Mouse (Mus musculus) midbrain, postnatal 0 days (tissue): ENCODE data around the gene Aars2. TPM values are rescaled to one million over a fixed set of nuclear protein-coding genes. Genes with fewer than 3 reads are reported as not detected.
A peak's percentile ranks its signal among the peaks of the same experiment; 100 is the strongest.

Experiments used
- ATAC-seq: fragments of 200-750 bp; cut with Nextera tagmentation; 2 replicates; pipeline ENCODE4 v1.8.0; 2017; ENCODE audit warnings: moderate number of reproducible peaks, mild to moderate bottlenecking, moderate TSS enrichment, moderate library complexity; ENCODE audit not compliant: low FRiP score
- DNase-seq: peaks from one replicate; pipeline ENCODE4 v3.0.0-alpha.2; 2015; ENCODE audit warnings: low spot score
- H3K27ac ChIP-seq: fragments of 300-500 bp; sonication (generic); 2 replicates; pipeline ENCODE4 v1.5.1; 2014; ENCODE audit warnings: low read depth, mild to moderate bottlenecking, low read length, mixed read lengths
- H3K27me3 ChIP-seq: fragments of 300-500 bp; sonication (generic); 2 replicates; pipeline ENCODE4 v1.6.1; 2014; ENCODE audit warnings: low read length, control low read depth, mixed read lengths; ENCODE audit not compliant: insufficient read depth
- H3K36me3 ChIP-seq: fragments of 300-500 bp; sonication (generic); 2 replicates; pipeline ENCODE4 v1.6.1; 2014; ENCODE audit warnings: low read length, control low read depth, mixed read lengths; ENCODE audit not compliant: insufficient read depth
- H3K4me1 ChIP-seq: fragments of 300-500 bp; sonication (generic); 2 replicates; pipeline ENCODE4 v1.6.1; 2014; ENCODE audit warnings: mild to moderate bottlenecking, control low read depth, antibody characterized with exemption, low read length, mixed read lengths; ENCODE audit not compliant: insufficient read depth
- H3K4me2 ChIP-seq: fragments of 300-500 bp; sonication (generic); 2 replicates; pipeline ENCODE4 v1.6.1; 2014; ENCODE audit warnings: low read depth, mild to moderate bottlenecking, low read length, mixed read lengths; ENCODE audit not compliant: poor library complexity, severe bottlenecking
- H3K4me3 ChIP-seq: fragments of 300-500 bp; sonication (generic); 2 replicates; pipeline ENCODE4 v1.5.1; 2014; ENCODE audit warnings: low read depth, mild to moderate bottlenecking, low read length, moderate library complexity
- H3K9ac ChIP-seq: fragments of 300-500 bp; sonication (generic); replicated peaks from 2 replicates; pipeline ENCODE4 v1.6.1; 2014; ENCODE audit warnings: mild to moderate bottlenecking, low read length, moderate library complexity, mixed read lengths; ENCODE audit not compliant: poor library complexity, severe bottlenecking
- H3K9me3 ChIP-seq: fragments of 300-500 bp; sonication (generic); 2 replicates; pipeline ENCODE4 v1.6.1; 2016; ENCODE audit warnings: low read length, control low read depth
- CTCF ChIP-seq: IDR thresholded peaks from 2 replicates; pipeline ENCODE4 v1.5.1; 2016; ENCODE audit warnings: antibody characterized with exemption, mild to moderate bottlenecking
- WGBS: fragments of 180-500 bp; shearing (Covaris S2); extraction: QIAGEN DNeasy Blood & Tissue Kit; methylation state at CpG from one replicate; pipeline ENCODE4 v1.1.7; 2014; 5-methylcytosine and 5-hydroxymethylcytosine counted together
- polyA plus RNA-seq: library from polyadenylated mRNA; unstranded; fragments of >200 nt; fragmentation: Nextera tagmentation; extraction: Ambion mirVana; gene quantifications from 2 replicates; pipeline ENCODE4 v1.2.1, GENCODE M21; 2015
- total RNA-seq: library from RNA; depleted of rRNA; stranded (reverse); fragments of >200 nt; gene quantifications from 2 replicates; pipeline ENCODE4 v1.2.3, GENCODE M21; 2014

Gene Aars2
- total and polyA plus RNA-seq, 2 experiments from 2014 or later, result 13.9 to 19.8 TPM

DNA sequence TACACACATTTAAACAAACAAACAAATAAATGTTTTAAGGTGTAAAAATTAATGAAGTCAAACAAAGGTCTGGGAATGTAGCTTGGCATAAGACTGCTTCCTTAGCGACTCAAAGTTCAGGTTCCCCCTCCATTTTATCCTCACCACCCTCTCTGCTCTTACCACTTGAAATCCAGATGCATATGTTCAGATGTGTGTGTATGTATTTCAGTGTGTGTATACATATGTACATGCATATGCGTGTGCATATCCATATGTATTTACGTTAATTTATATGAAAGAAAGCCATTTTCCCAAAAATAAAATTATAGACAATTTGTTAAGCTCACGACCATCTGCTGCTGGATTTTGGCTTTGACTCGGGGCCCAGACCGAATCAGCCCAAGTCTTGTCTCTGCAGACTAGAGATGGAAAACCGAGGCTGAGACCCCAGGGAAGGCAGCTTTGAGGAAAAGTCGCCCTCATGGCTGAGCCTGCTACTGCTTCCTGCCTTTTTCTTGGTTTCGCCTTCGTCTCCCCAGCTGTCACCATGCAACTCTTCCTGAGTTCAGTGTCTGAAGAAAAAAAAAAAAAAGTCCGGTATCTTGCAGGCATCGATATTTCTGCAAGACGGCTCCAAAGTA, 16.0 kb upstream of the Aars2 start:
- no peaks in the 10 kb centered on the region for H3K4me1 ChIP-seq
- no peak overlapping the region for H3K4me3 ChIP-seq
- H3K27ac ChIP-seq, result no peak overlapping the region
- no peak overlapping the region for H3K9ac ChIP-seq
- no peak for ATAC-seq
- no peak for DNase-seq
- no peaks in the 10 kb centered on the region for H3K9me3 ChIP-seq
- no peaks in the 10 kb centered on the region for H3K27me3 ChIP-seq
- 74% methylated on average over 13 of the region's 13 CpGs for WGBS
- H3K36me3 ChIP-seq, result no peaks in the 10 kb centered on the region
- no peak for TF ChIP-seq CTCF
- H3K4me2 ChIP-seq, result no peak overlapping the region

DNA sequence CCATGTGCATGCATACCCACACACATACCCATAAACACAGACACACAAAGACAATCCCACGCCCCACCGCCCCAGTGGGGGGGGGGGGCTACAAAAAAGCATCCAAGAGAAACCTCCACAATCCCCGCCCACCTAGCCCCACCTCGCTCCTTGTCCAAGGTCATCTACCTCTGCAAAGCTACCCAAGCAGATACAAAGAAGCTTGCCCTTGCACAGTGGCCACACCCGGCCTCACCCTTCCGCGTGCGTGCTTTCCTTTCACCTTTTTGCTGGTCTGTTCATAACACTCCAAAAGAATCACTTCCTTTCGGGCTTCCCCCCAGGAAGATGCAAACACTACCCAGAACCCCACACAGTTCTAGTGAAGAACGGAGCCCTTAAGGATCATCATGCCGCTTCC, 11.2 kb upstream of the Aars2 start:
- H3K4me2 ChIP-seq, result no peak overlapping the region
- no peak overlapping the region for H3K9ac ChIP-seq
- no peak overlapping the region for H3K4me3 ChIP-seq
- H3K27me3 ChIP-seq, result no peaks in the 10 kb centered on the region
- no peak for DNase-seq
- H3K9me3 ChIP-seq, result no peaks in the 10 kb centered on the region
- H3K27ac ChIP-seq, result no peak overlapping the region
- no peak for ATAC-seq
- no peak for TF ChIP-seq CTCF
- H3K36me3 ChIP-seq, result no peaks in the 10 kb centered on the region
- no peaks in the 10 kb centered on the region for H3K4me1 ChIP-seq
- WGBS, result 78% methylated on average over 11 of the region's 11 CpGs

DNA sequence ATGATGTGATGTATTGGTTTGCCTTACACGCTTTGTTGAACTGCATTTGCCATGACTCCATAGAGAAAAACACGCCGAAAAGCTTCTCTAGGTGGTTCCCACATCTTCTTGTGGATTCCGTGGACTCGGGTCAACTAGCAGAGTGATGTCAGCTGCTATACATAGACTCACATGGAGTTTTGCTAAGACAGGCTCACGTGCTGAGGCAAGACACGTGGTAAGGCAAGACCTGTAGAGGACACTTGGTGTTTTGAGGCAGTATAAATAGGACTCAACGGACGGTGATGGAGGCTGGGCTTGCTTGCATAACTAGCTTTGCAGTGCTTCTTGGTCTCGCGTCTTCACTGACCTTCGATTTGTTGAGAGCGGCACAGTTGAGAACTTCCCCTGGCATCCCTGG, 8.2 kb upstream of the Aars2 start:
- H3K9me3 ChIP-seq, result no peaks in the 10 kb centered on the region
- H3K36me3 ChIP-seq, result no peaks in the 10 kb centered on the region
- DNase-seq (no peak), ATAC-seq (no peak)
- H3K27me3 ChIP-seq, result no peaks in the 10 kb centered on the region
- TF ChIP-seq CTCF, result no peak
- H3K4me3 ChIP-seq, result no peak overlapping the region
- no peak overlapping the region for H3K4me2 ChIP-seq
- H3K27ac ChIP-seq, result no peak overlapping the region
- no peaks in the 10 kb centered on the region for H3K4me1 ChIP-seq
- 86% methylated on average over 13 of the region's 13 CpGs for WGBS
- H3K9ac ChIP-seq, result no peak overlapping the region

GRCm38 (mm10) chr17:45499516-45499915, 7.1 kb upstream of the Aars2 start:
- no peaks in the 10 kb centered on the region for H3K36me3 ChIP-seq
- no peaks in the 10 kb centered on the region for H3K27me3 ChIP-seq
- no peaks in the 10 kb centered on the region for H3K9me3 ChIP-seq
- no peak overlapping the region for H3K27ac ChIP-seq
- H3K9ac ChIP-seq, result no peak overlapping the region
- no peak overlapping the region for H3K4me3 ChIP-seq
- DNase-seq, result no peak
- no peaks in the 10 kb centered on the region for H3K4me1 ChIP-seq
- TF ChIP-seq CTCF, result peak; percentile 50
- no peak for ATAC-seq
- 46% methylated on average over 2 of the region's 2 CpGs for WGBS
- no peak overlapping the region for H3K4me2 ChIP-seq

- 41% methylated on average over 4 of the region's 4 CpGs for WGBS
- no peaks in the 10 kb centered on the region for H3K27me3 ChIP-seq
- ATAC-seq (no peak), DNase-seq (no peak)
- TF ChIP-seq CTCF, result no peak
- no peaks in the 10 kb centered on the region for H3K9me3 ChIP-seq
- H3K4me3 ChIP-seq, result no peak overlapping the region
- no peak overlapping the region for H3K9ac ChIP-seq
- H3K4me2 ChIP-seq, result no peak overlapping the region
- H3K27ac ChIP-seq, result no peak overlapping the region
- no peaks in the 10 kb centered on the region for H3K36me3 ChIP-seq
- H3K4me1 ChIP-seq, result no peaks in the 10 kb centered on the region
These were observed 5.7 kb upstream of the Aars2 start for GRCm38 (mm10) chr17:45500981-45501380.

DNA sequence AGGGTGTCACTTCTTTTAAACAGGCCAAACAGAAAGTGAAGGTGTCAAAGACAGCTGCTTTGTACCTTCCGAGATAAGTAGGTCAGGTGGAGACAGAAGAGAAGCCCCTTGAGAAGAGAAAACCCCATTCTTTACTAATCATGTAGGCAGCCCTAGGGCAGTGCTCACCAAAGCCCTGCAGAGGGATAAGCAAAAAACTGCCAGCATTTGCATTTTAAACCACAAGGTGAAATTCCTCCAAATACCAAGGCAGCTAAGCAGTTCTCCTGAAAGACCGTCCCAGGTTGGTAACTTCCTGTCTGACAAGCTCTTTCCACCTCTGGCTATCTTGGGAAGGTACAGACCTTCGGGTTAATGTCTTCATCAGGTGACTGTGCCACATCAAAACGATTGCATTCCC, 4.3 kb upstream of the Aars2 start:
- 48% methylated on average over 4 of the region's 4 CpGs for WGBS
- ATAC-seq, result no peak
- H3K4me3 ChIP-seq, result no peak overlapping the region
- no peak for DNase-seq
- H3K4me1 ChIP-seq, result no peaks in the 10 kb centered on the region
- H3K4me2 ChIP-seq, result no peak overlapping the region
- H3K9ac ChIP-seq, result no peak overlapping the region
- no peak for TF ChIP-seq CTCF
- H3K27me3 ChIP-seq, result no peaks in the 10 kb centered on the region
- no peaks in the 10 kb centered on the region for H3K9me3 ChIP-seq
- H3K36me3 ChIP-seq, result no peaks in the 10 kb centered on the region
- H3K27ac ChIP-seq, result no peak overlapping the region
